ENCODE assay signal across 26 mouse cellular contexts in genomic region chr14:87749068-87749467, GRCm38 (mm10).
A peak's percentile ranks its signal among the peaks of the same experiment; 100 is the strongest.
DNase-seq lines count a peak whose midpoint lies in the region; ATAC-seq and TF ChIP-seq lines count a peak whose summit lies in the region.
"Had no signal": no experiment of that assay in that cellular context is flagged by ENCODE, and none has a peak within 500 bp of the region (broad histone marks: within the 10 kb centered on the region; RNA-seq: fewer than 3 reads in every experiment).

No protein-coding gene starts in this region.

- no peak for TF ChIP-seq POLR2A in brain, embryonic 14.5 days (IDR thresholded peaks at IDR 0.05; ENCODE audit: borderline replicate concordance, extremely low read depth, insufficient read depth, insufficient read length, poor library complexity, severe bottlenecking)

- ATAC-seq in hindbrain, embryonic 15.5 days (ENCODE audit: low FRiP score, low read depth): peak; percentile 78
- peak; percentile 64 for ATAC-seq in forebrain, embryonic 14.5 days
- no peak; the same call in 1 of the 2 replicates for ATAC-seq in midbrain, embryonic 14.5 days (ENCODE audit: low FRiP score, low TSS enrichment)
- no peak for ATAC-seq in megakaryocyte progenitor cell, adult 5-6 weeks (replicated peaks; ENCODE audit: poor library complexity)
- ATAC-seq: liver, embryonic 12.5 days; liver, postnatal 0 days; lung, postnatal 0 days had no signal

- no peaks in the 10 kb centered on the region for H3K27me3 ChIP-seq in hindbrain, embryonic 15.5 days
- H3K27me3 ChIP-seq in hindbrain, embryonic 10.5 days (ENCODE audit: insufficient read depth, poor library complexity, severe bottlenecking): no peaks in the 10 kb centered on the region
- H3K27me3 ChIP-seq in forebrain, embryonic 14.5 days (replicated peaks; ENCODE audit: control insufficient read depth, insufficient read depth, low read length): no peaks in the 10 kb centered on the region
- H3K27me3 ChIP-seq in midbrain, embryonic 14.5 days (ENCODE audit: control insufficient read depth, insufficient read depth, low read length): no peaks in the 10 kb centered on the region
- H3K27me3 ChIP-seq: heart, embryonic 12.5 days; liver, embryonic 12.5 days; stomach, embryonic 15.5 days had no signal

- H3K9ac ChIP-seq in hindbrain, embryonic 15.5 days: no peak overlapping the region
- no peak overlapping the region for H3K9ac ChIP-seq in forebrain, embryonic 14.5 days (ENCODE audit: low read length)
- no peak overlapping the region for H3K9ac ChIP-seq in midbrain, embryonic 14.5 days (replicated peaks; ENCODE audit: low read length)
- H3K9ac ChIP-seq: heart, embryonic 12.5 days; liver, embryonic 12.5 days; liver, postnatal 0 days; stomach, embryonic 15.5 days had no signal

- no peak overlapping the region for H3K4me2 ChIP-seq in hindbrain, embryonic 15.5 days
- H3K4me2 ChIP-seq in forebrain, embryonic 14.5 days (ENCODE audit: low read length): no peak overlapping the region
- no peak overlapping the region for H3K4me2 ChIP-seq in midbrain, embryonic 14.5 days (ENCODE audit: low read length)
- H3K4me2 ChIP-seq: heart, embryonic 12.5 days; liver, embryonic 12.5 days; stomach, embryonic 15.5 days had no signal

- H3K27ac ChIP-seq in hindbrain, embryonic 15.5 days (replicated peaks): no peak overlapping the region
- no peak overlapping the region for H3K27ac ChIP-seq in hindbrain, embryonic 10.5 days
- H3K27ac ChIP-seq in forebrain, embryonic 14.5 days (ENCODE audit: low read depth, low read length): no peak overlapping the region
- H3K27ac ChIP-seq in midbrain, embryonic 14.5 days (replicated peaks; ENCODE audit: low read depth, low read length): no peak overlapping the region
- H3K27ac ChIP-seq: heart, adult 2 months; kidney, postnatal 0 days; liver, embryonic 12.5 days; stomach, embryonic 15.5 days had no signal

- H3K36me3 ChIP-seq in hindbrain, embryonic 15.5 days: no peaks in the 10 kb centered on the region
- H3K36me3 ChIP-seq in hindbrain, embryonic 10.5 days: no peaks in the 10 kb centered on the region
- no peaks in the 10 kb centered on the region for H3K36me3 ChIP-seq in forebrain, embryonic 14.5 days (ENCODE audit: control insufficient read depth, insufficient read depth, low read length)
- H3K36me3 ChIP-seq in midbrain, embryonic 14.5 days (ENCODE audit: control insufficient read depth, insufficient read depth, low read length): no peaks in the 10 kb centered on the region
- H3K36me3 ChIP-seq: heart, embryonic 12.5 days; liver, embryonic 12.5 days; stomach, embryonic 15.5 days had no signal

- no peak overlapping the region for H3K4me3 ChIP-seq in hindbrain, embryonic 15.5 days
- H3K4me3 ChIP-seq in hindbrain, embryonic 10.5 days: no peak overlapping the region
- H3K4me3 ChIP-seq in forebrain, embryonic 14.5 days (ENCODE audit: low read depth, low read length): no peak overlapping the region
- H3K4me3 ChIP-seq in midbrain, embryonic 14.5 days (replicated peaks; ENCODE audit: low read depth, low read length): no peak overlapping the region
- H3K4me3 ChIP-seq: heart, adult 2 months; heart, embryonic 12.5 days; liver, embryonic 12.5 days; stomach, embryonic 15.5 days had no signal

- TF ChIP-seq CTCF in brain, embryonic 14.5 days (IDR thresholded peaks at IDR 0.05; ENCODE audit: borderline replicate concordance, extremely low read depth, insufficient read depth, insufficient read length): no peak

- H3K9me3 ChIP-seq in hindbrain, embryonic 15.5 days: no peaks in the 10 kb centered on the region
- H3K9me3 ChIP-seq in hindbrain, embryonic 10.5 days: no peaks in the 10 kb centered on the region
- no peaks in the 10 kb centered on the region for H3K9me3 ChIP-seq in forebrain, embryonic 14.5 days (replicated peaks; ENCODE audit: control insufficient read depth, low read length)
- H3K9me3 ChIP-seq in midbrain, embryonic 14.5 days (ENCODE audit: control insufficient read depth, low read length): no peaks in the 10 kb centered on the region
- H3K9me3 ChIP-seq: heart, embryonic 12.5 days; liver, embryonic 12.5 days; stomach, embryonic 15.5 days had no signal

- H3K4me1 ChIP-seq in hindbrain, embryonic 15.5 days (replicated peaks): no peaks in the 10 kb centered on the region
- H3K4me1 ChIP-seq in hindbrain, embryonic 10.5 days (replicated peaks): no peaks in the 10 kb centered on the region
- peaks cover 4% of the 10 kb centered on the region; the same call in 1 of the 2 replicates for H3K4me1 ChIP-seq in forebrain, embryonic 14.5 days (ENCODE audit: control insufficient read depth, insufficient read depth, low read length)
- peaks cover 3% of the 10 kb centered on the region; the same call in 1 of the 2 replicates for H3K4me1 ChIP-seq in midbrain, embryonic 14.5 days (ENCODE audit: control insufficient read depth, insufficient read depth, low read length)
- H3K4me1 ChIP-seq: liver, embryonic 12.5 days; stomach, embryonic 15.5 days had no signal

- no peak for DNase-seq in hindbrain, embryonic 10.5 days (ENCODE audit: low spot score)
- DNase-seq in brain, embryonic 14.5 days (ENCODE audit: low read depth): peak; percentile 84
- DNase-seq in forebrain, embryonic 14.5 days (ENCODE audit: low spot score): peak; percentile 67
- DNase-seq in midbrain, embryonic 14.5 days: peak; percentile 28
- no peak for DNase-seq in lung, adult 18-20 months
- no peak for DNase-seq in embryo, embryonic 10.5 days (ENCODE audit: low spot score)
- DNase-seq: adrenal gland, postnatal 25 days; B cell, adult 2 months; cerebellum, adult 18-20 months; cerebellum, postnatal 14 days; heart, adult 2 months; heart, postnatal 4 days; kidney, adult 2 months; kidney, postnatal 4 days; layer of hippocampus, postnatal 36 days; left cerebral cortex, postnatal 4 days; liver, postnatal 0 days; lung, postnatal 4 days; thymus, postnatal 14 days had no signal

- WGBS in hindbrain, embryonic 15.5 days: 47% methylated on average over 3 of the region's 3 CpGs
- 77% methylated on average over 3 of the region's 3 CpGs for WGBS in hindbrain, embryonic 10.5 days
- 3% methylated on average over 3 of the region's 3 CpGs for WGBS in forebrain, embryonic 14.5 days
- 19% methylated on average over 3 of the region's 3 CpGs for WGBS in midbrain, embryonic 14.5 days

Comparison
In these comparisons a context has a peak if more than half of its experiments do, and no peak if none do; other contexts are left out.
1. ATAC-seq: peak in hindbrain, embryonic 15.5 days (single experiment) and forebrain, embryonic 14.5 days (single experiment); none in midbrain, embryonic 14.5 days (single experiment) and megakaryocyte progenitor cell, adult 5-6 weeks (single experiment).
2. DNase-seq: peak in brain, embryonic 14.5 days (single experiment), forebrain, embryonic 14.5 days (single experiment) and midbrain, embryonic 14.5 days (single experiment); none in hindbrain, embryonic 10.5 days (single experiment), lung, adult 18-20 months (0 of 2) and embryo, embryonic 10.5 days (single experiment).